Mouse (Mus musculus) cerebellum, postnatal 14 days (tissue): Measurements from ENCODE around the gene Scg5.
A peak's percentile ranks its signal among the peaks of the same experiment; 100 is the strongest.

Experiments
- DNase-seq, 2 experiments: peaks; one replicate each; pipeline ENCODE4 v3.0.0; 2021; ENCODE audit warnings: mixed read lengths in 2 of 2

Gene Scg5

DNA sequence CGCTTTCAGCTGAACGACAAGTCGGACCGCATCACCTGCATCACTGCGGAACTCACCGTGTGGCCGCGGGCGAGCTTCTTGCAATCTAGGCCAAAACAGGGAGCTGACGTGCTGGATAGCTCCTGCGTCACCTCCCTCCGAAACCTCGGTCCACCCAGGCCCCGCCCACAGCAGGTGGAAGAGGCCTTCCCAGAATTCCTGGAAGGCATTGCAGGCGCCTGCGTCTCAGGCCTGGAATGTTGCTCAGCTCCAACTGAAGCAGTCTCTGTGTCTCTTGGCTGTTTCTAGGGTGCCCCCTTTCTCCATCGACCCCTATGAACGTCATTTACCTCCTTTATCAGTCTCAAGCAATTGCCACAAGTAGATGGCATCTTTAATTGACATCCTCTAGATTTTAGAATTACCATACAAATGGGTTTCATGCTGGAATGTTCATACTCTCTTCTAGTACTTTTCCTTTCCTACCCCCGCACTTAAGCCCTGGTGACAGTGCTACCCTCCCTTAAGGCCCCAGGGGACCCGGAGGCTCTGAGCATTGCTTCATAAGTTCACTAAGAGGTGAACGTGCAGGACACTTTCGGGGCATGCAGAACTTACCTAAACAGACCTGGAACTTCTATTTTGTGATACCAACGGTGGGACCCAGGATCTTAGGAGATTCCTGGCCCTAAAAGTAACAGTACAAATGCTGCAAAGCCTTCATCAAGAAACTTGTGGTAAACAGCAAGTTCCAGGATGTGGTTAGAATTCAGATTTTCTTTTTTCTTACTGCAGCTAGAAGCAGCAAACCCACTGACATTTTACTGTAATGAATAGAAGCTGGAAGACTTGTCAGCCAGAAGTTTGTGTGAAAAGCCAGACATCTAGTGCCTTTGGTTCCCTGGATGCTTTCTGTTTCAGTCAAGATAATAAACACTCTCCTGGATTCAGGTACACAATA is at the start of gene Scg5:
Scg5 (minus strand) TSS at position 179 of the 940 bp plus-strand sequence.
- peak; percentile 94 to 96 for DNase-seq

- no peak for DNase-seq
Observed at GRCm38 (mm10) chr2:113870115-113870514, 41.2 kb upstream of the Scg5 start.

DNA sequence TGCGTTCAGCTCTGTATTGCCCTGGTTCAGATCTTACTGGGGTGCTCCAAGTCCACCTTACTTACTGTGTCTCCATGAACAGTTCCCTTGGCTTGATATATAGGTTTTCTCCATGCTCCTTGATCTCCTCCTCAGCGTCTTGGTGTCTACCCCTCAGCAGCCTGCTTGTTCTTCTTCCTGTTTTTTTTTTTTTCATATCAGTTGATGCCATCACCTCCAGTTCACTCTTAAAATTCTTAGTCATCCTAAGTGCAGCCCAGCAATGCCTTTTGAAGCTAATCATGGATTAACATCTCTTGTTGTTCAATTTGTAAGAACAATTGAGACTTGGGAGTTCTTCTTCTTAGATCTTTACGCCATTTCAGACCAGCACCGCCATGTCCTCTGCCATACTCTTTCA is 39.5 kb upstream of the Scg5 start:
- no peak for DNase-seq

DNA sequence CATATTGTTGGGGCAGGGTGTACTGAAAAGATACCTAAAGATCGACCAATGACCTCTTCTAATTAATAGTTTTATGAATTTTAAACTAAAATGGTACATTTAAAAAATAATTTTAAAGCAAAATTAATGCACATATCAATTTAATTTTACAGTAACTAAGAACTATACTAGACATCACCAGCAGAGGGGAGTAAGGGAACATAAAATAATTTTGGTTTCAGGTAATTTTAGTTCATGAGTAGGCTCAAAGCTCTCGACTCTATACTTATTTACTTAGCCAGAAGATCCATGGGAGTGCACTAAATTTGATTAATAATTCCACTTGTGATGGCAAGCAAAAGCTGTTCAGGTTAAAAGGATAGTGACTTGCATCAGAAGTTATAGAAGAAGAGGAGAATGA is 37.2 kb upstream of the Scg5 start:
- peak in 1 of 2 experiments; percentile 44 for DNase-seq

- no peak for DNase-seq
Observed at GRCm38 (mm10) chr2:113849141-113849540, 20.2 kb upstream of the Scg5 start.

DNA sequence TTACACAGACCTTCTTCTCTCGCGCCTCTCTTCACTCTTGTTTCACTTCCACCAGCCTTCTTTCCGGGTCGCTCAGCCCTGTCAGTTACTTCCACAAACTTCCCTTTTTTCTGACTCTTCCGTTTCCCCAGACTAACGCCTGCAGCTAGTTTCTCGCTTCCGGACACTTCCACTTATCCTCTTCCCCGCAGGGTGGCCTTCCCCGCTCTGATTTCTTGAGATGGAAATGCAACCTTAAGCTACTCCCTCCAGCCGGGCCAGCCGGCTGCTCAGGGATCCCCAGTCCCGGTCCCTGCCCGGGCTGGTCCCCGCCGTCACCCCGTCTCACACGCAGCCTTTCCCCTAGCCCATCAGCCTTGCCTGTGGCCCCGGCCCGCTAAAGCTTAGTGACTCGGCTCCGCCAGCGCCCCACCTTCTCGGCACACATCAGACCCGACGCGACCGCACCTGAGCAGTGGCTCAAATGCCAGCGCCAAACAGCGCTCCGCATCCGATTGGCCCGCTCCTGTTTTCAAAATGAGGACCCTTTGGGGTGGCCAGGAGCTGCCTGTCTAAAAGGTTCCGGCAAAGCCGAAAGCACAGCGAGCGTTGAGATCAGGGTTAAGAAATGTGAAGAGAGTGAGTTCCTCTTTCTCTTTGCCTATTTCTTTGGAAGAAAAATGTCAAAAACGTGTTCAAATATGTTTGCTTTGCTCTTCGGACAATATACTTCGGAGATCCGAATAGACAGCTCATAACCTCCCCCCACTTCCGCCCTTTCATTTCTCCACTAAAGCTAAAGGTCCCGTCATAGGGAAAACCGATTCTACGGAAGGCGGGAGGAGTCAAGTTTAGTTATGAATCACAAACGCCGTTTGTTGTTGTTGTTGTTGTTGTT is 19.6 kb upstream of the Scg5 start, which contains the start of gene Arhgap11a:
Arhgap11a (minus strand) TSS at position 417 of the 877 bp plus-strand sequence.
- DNase-seq, result peak; percentile 95

DNA sequence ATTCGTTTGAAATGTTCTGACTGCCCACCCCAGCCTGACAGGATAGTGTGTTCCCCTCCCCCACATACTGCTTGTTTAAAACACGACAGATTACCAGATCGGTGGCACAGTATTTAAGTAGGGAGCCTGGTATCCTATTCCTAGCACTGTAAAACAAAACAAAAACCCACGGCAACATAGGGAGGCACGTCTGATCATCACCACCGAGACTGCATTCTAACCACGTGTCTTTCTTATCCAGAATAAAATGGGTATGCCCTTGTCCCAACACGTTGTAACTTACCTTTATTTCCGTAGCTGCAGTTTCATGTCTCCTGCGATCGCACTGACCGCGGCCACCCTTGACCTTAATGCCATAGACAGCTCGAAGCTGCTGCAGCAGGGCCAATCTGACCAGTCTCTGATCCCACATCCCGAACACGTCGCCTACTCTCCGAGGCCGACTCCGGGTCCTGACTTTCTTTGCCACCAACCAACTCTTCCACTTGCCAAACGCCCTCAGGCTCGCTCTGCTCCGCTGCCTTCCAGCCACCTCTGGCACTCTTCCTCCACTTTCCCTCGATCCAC is 18.8 kb upstream of the Scg5 start:
- peak in 1 of 2 experiments; percentile 33 for DNase-seq

DNA sequence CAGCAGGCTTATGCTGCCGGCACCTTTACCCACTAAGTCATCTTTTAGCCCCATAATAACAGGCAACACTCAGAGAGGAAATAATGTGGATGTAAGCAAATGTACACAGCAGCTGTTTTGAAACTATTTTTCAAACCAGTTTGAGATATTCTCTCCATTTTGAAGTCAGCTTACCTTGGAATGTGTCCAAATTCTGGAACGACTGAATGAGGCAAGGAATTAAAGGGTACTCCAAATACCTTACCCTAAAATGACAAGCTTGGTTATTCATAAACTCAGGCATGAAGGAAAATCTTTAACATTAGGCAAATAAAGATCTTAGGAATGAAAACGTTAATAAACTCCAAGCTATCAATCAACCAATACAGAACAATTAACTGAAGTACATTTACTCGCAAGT is 16.2 kb upstream of the Scg5 start:
- DNase-seq, result no peak

DNA sequence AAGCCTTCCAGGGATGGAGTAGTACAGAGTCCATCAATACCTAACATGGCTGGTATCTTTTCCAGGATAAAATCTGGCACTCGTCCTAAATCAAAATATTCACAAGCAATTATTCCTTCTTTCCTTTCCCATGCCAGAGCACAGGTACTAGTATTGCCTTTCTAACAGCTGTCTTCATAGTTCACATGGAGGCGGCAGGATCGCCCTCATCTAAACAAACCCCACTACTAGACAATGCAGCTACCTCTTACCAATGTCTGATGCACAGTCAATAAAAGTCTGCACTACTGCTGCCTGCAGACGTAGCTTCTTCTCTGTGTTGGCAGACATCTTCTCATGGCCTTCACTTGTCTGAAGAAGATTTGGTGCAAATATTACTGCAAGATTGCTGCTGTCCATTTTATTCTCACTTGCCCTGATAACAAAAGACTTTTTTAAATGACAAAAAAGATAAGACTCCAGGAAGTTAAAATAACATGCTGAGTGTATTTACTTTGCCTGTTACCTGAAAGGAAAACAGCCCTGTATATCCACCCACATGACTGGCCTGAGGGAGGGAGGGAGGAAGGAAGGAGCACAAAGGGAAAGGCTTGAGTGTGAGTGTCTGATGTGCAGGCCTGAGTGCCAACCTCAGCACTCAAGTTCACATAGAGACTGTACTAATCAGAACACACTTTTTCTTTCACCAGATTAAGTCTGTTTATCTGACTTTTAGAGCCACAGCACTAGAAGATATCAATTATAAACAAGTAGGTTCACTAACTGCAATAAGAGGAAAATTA is 12.9 kb upstream of the Scg5 start:
- no peak for DNase-seq

DNA sequence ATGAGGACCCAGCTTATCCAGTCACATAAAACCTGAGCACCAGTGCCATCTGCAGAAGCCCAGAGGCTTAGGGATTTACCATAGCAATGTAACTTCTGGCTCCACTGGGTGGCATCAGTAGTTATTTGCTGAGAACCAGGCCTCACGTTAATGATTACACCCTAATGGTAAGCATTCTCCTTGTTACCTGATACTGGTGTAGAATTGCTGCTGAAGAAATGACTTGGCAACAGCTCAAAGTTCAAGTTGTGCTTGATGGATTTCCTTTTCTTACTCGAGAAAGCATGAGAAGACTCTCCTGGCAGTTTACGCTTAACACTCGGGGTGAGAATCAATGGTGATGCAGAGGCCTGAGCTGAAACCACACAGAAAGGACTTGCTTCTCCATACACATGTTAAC is 10.6 kb upstream of the Scg5 start:
- DNase-seq, result no peak

- no peak for DNase-seq
Observed at GRCm38 (mm10) chr2:113835219-113835618, 6.3 kb upstream of the Scg5 start.

DNA sequence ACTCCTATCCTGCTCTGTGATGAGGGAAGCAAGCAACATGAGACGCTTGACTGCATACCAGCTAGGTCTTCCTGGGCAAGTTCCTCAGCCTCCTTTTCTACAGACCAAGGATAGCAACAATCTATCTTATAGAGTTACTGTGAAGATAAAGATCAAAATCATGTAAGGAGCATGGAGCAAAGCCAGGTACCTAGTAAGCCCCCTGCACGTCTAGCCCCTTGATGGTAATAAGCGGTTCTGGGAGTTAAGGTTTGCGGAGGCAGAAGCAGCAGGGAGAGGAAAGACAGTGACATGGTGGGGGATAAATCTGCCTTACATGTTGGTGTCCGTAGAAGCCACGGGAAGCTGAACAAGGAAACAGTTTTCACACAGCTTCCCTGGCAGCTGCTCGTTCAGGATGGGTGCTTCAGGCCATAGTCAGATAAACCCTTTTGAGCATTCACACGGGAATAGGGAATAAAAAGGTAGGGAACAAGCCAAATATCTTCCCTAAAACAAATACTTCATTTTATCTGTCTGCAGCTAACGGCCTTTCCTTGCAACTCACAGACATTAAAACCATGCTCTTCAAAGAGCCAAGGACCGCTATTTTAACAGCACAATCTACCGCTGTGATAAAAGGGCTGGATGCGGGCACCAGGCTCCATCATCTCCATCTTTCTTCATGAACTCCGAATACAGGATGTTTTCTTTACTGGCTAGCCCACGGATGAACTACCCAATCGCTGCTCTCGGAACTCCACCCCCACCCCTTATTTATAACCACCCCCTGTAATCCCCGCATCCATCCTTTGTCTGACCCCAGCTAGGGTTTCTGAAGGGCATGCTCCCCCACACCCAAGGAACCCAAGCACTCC is 607 bp downstream of the Scg5 start:
- DNase-seq, result peak; percentile 37 to 46

GRCm38 (mm10) chr2:113823909-113824308 is 5.0 kb downstream of the Scg5 start:
- peak; percentile 58 to 72 for DNase-seq

GRCm38 (mm10) chr2:113822367-113822766 is 6.6 kb downstream of the Scg5 start:
- DNase-seq, result no peak

DNA sequence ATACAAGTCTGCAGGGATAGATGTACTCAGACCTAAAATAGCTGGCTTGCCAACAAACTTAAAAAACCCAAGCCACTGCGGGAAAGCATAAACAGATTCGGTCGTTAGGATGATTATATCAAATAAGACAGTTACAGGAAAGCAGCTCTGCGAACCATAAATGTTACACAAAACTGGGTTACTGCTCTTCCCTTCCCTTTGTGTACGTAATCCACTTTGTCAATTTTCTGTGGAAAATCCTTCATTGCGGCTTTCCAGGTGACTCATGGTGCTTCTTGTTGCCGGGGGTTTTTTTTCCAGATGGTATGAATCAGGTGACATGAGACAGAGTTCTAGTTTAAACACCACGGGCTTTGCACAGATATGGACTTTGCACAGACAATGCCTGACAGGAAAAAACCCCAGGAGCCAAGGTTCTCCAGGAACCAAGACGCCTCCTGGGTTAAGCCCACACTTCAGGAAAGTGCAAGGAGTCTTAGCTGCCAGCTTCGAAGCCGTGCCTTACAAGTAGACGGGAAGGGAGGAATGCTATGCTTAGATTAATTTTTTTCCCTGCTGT is 7.7 kb downstream of the Scg5 start:
- no peak for DNase-seq

GRCm38 (mm10) chr2:113820117-113820516 is 8.8 kb downstream of the Scg5 start:
- DNase-seq, result no peak

GRCm38 (mm10) chr2:113817681-113818606 is 11.0 kb downstream of the Scg5 start:
- no peak for DNase-seq

- peak; percentile 82 to 92 for DNase-seq
Observed at GRCm38 (mm10) chr2:113807640-113808039, 21.3 kb downstream of the Scg5 start.

- DNase-seq, result peak; percentile 22 to 38
Observed at GRCm38 (mm10) chr2:113806851-113807577, 21.9 kb downstream of the Scg5 start.
